Mouse (Mus musculus) adrenal gland, postnatal 4 days (tissue): ENCODE measurements around the gene Polrmt. TPM values are rescaled to one million over a fixed set of nuclear protein-coding genes. Genes with fewer than 3 reads are reported as not detected.
A peak's percentile ranks its signal among the peaks of the same experiment; 100 is the strongest.
"Not testable (repeated sequence)": the region's sequence is repeated elsewhere in the genome, so short reads cannot be mapped to it uniquely, and the experiment has no call there.

Source experiments
- DNase-seq, 2 experiments: peaks; one replicate each; pipeline ENCODE4 v3.0.0; 2021 to 2022; ENCODE audit warnings: low spot score in 2 of 2, mixed read lengths in 2 of 2
- total RNA-seq, 2 experiments: library from RNA; stranded (reverse); gene quantifications; 2 replicates each; pipeline ENCODE4 v1.2.3; 2021

The Polrmt gene
- total RNA-seq, 2 experiments from 2014 or later = 61.2 to 68.6 TPM

DNA sequence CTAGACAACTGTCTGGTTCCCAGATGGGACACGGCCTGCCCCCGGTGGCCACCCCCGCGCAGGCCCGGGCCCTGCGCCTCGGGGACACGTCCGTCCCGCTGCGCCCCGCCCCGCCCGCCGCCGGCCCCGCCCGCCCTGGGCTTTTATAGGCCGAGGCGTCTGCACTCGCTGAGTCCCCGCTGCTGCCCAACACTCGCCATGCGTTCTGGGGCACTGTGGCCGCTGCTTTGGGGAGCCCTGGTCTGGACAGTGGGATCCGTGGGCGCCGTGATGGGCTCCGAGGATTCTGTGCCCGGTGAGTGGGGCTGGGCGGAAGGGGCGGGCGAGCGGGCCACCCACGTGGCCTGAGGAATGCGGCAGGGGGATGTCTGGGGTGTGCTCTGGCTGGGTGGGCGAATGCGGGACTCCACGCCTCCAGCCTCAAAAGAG lies 30.7 kb upstream of the Polrmt start, which contains the start of gene Fstl3:
Gene Fstl3 (plus strand): TSS at position 170 of the 429 bp plus-strand sequence.
- no peak for DNase-seq

DNA sequence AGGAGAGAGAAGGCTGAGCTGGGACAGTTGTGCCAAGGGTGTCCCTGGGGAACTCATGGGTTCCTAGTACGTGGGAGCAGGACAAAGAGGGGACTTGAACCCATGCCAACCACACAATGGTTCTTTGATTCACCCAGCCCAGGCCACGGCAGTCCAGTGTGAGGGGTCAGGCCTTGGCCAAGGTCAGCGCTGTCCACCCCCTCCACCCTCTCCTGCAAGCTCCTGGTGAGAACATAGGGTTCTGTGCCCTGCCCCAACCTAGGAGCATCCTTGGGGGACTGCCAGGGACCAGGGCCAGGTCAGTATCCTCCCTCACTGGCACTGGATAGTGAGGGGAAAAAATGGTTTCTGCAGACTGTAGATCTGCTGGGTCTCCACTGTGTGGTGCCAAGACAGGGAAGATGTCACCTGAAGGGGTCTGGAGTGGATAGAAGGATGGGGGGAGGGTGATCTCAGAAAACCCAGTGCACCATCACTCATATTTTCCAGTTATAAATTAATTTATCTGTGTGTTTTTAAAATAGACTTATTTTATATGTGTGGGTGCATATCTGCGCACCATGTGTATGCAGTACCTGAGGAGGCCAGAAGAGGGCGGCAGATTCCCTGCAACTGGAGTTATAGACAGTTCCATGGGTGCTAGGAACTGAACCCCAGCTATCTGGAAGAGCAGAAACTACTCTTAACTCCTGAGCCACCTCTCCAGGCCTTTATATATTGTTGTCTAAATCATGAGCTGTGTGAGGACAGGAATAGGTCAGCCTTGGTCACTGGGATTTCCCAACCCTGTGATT lies 28.3 kb upstream of the Polrmt start:
- DNase-seq = no peak

DNA sequence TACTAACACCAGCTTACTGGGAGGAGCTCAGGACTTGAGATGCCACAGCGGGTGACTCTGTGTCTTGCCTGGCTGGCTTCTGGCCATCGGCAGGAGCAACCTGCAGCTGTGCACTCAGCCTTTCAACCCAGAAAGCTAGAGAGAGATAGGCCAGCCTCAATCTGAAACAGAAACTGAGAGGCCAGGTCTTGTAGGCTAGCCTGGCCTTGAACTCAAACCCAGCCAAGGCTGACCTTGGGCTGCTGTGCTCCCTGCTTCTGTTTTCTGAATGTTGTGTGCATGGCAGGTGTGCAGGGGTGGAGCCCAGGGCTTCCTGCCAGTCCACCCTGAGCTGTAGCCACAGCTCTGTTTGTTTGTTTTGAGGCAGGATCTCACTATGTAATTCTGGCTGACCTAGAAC lies 26.8 kb upstream of the Polrmt start:
- no peak for DNase-seq

DNA sequence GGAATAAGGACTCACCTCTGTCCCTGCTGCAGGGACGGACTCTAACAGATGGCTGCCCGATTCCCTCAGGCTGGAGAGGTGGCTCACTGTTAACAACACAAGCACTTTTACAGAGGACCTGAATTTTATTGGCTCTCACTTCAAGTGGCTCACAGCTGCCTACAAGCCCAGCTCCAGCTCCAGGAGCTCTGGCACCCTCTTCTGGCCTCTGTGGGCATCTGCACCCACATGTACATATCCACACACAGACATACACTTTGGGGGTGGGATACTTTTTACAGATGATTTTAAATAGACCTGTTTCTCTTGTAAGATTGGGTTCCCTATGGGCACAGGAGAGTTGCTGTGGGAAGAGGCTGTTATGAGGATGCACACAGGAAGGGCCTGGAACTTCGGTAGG lies 25.9 kb upstream of the Polrmt start:
- no peak for DNase-seq

DNA sequence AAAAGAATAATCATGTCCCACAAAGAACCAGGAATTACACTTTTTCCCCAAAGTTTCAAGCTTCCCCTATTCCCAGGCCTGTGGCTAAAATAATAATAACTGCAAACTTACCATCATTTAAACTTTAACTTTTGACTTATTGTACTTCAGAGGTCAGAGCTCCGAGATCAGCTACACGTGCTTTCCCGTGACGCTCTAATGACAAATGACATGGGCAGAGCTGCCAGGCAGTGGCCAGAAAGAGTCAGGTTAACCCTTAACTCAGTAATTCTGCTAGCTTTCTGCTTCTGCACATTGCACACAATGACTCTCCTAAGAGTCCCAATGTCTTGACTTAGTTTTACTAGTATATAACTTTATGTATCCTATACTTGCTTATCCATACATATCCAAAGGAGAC lies 22.9 kb upstream of the Polrmt start:
- no peak for DNase-seq

DNA sequence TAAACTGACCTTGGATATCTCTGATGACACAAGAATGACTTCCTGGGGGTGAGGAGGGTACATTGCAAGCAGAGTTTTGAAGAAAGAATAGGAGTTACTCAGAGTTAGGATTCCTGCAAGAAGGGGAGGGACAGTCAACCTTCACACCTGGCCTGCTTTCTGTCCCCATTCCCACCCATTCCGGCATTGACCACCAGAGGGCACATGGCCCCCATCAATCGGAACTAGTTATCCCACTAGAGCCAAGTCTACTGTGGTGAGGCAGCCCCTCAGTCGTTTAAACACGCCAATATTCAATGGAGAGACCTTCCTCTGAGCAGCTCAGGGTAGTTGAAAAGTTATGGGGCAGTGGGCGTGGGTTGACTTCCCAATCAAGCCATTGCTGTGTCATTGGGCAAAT lies 22.0 kb upstream of the Polrmt start:
- DNase-seq = peak in 1 of 2 experiments; percentile 60

DNA sequence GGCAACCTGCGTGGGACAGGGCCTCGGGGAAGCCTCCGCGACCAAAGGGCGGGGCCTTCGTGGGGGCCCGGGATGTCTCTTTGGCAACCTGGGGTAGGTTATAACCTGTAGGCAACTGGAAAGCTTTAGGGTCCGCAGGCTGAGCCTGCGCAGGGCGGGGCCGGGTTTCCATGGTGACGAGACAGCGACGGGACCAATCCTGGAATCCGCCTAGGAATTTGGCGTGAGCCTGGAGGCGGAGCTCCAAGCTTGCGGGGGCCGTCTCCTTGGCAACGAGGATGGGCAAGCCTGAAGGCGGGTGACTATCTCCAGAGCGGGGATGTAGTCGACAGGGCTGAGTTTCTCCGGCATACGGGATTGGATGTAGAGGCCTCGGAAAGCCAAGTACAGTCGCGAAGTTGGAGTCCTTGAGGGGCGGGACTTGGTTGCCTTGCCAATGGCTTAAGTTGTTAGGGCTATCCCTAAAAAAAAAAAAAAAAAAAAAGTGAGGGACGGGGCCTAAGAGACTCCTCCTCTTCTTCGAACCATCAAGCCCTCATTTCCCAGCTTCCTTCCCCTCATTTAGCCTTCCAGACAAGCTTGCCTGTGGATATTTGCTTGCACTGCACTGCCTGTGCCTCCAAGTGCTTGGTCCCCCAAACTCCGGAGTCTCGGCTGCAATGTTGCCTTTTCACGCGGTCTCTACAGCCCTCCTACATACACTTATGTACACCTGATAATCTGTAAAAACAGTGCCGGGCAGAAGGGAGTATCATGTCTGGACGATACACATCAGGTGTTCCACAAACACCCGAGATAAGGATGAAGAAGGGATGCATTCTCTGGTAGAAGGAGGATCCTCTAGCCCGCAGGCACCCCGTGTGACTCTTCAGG lies 21.2 kb upstream of the Polrmt start:
- peak; percentile 73 to 85 for DNase-seq

DNA sequence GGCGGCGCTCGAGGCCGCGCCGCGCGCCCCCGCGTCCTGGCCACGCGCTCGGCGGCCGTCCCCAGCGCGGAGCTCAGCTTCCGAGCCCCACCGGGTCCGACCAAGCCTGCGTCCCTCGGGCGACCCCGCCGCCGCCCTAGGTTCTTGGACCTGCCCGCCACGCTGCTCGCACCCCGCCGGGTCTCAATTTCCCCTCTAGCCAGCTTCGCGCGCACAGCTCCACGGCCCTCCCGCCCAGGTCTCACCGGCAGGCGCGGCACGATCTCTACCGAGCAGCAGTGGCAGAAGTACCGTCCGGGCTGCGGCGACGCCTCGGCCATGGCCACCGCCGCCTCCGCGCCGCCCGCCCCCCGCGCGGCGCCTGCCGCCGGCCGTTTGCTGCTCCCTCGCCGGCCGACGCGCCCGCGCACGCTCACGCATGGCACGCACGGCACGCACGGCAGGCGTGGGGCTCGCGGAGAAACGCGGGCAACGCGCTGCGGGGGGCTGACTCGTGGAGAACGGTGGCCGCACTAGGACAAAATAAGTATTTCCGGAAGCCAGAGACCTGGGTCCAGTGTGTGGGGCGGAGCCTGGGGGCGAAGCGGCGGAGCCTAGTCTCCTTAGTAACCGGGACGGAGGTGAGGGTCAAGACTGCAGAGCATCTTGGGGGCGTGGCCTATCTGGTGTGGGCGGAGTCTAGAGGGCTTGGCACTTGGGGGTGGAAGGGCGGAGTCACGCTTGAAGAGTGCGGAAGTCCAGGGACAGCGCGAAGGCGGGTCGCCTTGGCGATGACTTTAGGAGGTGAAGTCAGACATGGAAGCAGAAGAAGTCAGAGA lies 20.3 kb upstream of the Polrmt start, which contains the start of gene Rnf126:
Gene Rnf126 (minus strand): TSS at position 445 of the 818 bp plus-strand sequence.
- DNase-seq = peak; percentile 98 to 99

DNA sequence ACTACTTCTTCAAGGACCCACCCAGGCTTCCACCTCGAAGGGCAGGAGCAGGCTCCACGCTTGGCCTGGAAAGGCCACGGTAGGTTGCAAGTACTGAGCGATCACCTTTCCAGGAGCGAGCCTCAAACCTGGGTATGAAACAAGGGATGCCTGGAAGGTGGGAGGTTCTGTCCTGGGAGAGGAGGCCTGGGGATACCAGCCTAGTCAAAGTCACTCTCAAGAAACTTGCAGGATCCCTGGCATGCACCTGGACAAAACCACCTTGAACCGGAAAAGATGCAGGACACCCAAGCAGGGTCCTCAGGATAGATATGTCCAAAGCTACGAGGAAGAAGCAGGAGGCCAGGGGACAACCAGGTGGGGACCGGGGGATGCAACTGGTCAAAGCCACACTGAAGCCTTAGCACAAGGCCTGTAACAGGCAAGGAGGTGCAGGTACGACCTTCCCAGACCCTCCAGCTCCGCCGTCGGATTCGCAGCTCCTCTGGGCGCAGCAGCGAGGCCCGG lies 19.7 kb upstream of the Polrmt start:
- DNase-seq = no peak

DNA sequence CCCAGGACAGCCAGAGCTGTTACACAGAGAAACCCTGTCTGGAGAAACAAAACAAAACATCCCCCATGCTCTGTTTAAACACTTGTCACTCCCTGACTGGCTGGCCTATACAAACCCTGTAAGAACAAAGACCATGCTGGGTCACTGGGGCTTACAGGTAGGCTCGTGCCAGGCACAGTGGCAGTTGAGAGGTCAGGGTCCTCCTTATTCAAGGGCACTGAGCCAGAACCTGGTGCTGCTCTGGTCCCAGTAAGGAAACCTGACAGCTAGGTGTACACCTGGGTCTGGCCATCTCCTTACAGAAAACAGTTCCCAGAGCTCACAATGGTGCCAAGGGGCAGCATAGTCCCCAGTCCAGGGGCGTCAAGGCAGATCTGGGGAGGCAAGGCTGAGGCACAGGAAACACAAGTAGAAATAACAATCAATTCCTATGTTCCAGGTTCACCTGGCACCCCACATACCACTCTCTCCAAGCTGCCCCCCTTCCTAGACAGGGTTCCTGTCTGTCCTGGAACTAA lies 18.9 kb upstream of the Polrmt start:
- DNase-seq = no peak

DNA sequence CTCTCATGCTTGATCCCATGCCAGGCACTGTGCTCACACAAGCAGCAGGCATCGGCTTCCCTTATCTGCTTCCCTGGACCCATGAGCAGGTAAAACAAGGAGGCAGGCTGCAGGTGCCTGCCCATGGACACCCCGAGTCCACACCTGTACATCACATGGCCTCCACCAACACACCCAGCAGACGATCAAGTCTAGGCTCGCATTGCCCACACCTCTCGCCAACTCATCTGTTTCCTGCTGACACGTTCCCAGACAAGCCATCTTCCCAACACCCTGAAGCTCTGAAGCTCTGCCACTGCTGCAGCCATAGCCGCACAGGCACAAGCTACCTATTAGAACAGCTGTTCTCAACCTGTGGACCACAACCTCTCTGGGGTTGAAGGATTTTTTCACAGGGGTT lies 17.9 kb upstream of the Polrmt start:
- DNase-seq = no peak

DNA sequence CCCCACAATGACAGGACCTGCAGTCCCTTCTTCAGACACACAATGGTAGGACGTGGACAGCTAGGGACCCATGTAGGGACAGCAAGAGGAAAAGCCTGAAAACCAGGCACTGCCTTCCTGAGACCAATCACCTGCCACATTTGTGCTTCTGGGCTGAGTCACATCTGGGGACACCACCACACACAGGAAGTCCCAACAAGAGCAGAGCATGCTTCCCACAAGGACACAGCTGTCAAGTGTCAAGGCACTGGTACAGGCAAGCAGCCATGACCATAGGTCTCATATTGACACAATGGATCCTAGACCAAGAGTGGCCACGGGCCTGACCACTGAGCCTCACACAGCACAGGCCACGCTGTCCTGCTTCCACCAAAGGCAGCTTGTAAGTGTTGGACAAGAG lies 16.5 kb upstream of the Polrmt start:
- DNase-seq = no peak

DNA sequence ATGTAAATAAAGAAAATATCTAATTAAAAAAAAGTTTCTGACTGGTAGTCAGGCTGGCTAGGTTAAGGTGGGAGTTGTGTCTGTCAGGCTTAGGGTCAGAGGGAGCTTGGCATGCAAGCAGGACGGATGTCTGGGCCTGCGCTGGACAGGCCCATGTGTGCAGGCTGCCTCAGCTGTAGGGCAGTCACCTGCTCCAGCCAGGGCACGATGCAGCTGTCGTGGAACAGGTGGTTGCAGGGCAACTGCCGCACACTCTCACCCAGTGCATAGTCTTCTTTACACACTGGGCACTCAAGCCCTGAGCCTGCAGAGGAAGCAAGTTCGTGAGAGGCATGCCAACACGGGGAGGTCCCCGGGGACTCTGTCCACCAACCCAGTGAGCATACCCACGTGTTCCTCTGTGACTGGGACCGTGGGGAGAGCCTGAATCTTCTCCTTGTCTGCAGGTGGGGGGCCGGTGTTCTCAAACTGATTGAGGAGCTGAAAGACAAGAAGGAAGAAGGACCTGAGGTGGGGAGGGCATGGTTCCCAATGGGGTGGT lies 14.3 kb upstream of the Polrmt start:
- DNase-seq = no peak

DNA sequence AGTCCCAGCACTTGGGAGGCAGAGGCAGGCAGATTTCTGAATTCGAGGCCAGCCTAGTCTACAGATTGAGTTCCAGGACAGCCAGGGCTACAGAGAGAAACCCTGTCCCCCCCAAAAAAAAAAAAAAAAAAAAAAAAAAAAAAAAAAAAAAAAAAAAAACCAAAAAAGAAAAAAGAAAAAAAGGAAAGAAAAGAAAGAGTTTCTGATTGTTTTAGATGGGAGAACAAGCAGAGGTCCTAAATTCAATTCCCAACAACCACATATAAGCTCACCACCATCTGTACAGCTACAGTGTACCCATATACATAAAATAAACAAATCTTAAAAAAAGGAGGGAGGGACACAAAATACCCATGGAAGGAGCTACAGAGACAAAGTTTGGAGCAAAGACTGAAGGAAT lies 13.3 kb upstream of the Polrmt start:
- DNase-seq = not testable (repeated sequence)

DNA sequence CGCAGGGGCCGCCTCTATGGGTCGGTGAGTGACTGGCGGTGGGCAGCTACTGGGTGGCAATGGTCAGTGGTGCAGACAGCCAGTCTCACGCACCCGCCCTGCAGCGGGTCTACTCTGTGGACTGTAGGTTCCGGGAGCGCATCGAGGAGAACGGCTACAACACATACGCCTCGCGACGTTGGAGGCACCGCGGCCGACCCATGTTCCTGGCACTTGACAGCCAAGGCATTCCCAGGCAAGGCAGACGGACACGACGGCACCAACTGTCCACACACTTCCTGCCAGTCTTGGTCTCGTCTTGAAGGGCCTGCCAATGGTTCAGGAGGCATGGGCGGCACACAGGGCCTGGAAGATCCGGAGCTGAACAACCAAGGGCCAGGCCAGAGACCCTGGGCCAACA lies 10.3 kb upstream of the Polrmt start:
- DNase-seq = no peak

DNA sequence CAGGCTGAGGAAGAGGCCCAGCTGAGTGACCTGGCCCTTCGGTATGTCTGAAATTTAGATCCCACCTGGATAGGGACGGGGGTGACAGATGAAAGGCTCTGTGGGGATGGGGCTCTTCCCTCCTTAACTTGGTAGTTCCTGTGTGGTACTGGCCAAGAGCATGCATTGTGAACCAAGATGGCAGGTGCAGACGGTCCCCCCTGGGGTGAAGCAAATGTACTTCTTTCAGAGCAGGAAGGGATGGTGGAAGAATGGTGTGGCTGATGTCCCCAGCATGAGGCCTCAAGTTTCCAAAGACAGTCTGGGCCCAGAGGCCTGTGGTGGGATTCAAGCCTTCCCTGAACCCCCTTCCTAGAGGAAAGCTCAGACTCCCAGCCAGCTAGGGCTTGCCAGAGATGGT lies 9.5 kb upstream of the Polrmt start:
- DNase-seq = no peak

DNA sequence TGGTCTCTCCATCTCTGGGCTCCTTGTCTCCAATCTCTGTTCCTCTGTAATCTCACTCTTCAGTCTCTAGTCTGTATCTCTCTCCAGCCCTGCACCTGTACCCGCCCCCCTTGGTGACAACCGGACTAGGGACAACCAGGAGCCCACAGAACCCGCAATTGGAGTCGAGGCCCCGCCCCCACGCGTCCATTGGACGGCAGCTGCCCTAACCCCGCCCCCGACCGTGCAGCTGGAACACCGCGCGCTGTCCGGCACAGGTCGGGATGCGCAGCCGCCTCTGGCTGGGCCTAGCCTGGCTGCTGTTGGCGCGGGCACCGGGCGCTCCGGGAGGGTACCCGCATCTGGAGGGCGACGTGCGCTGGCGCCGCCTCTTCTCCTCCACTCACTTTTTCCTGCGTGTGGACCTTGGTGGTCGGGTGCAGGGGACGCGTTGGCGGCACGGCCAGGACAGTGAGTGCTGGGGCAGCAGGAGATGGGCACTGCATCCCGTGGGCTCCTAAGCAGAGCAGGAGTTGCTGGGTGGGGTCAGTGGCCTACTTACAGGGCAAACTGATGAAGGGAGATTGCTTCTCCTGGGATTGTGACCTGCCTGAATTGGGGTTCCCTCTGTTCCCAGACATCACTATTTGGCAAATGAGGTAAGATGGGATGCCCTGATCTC lies 8.6 kb upstream of the Polrmt start, which contains the start of gene Fgf22:
Gene Fgf22 (plus strand): TSS at position 221 of the 661 bp plus-strand sequence.
- peak in 1 of 2 experiments; percentile 50 for DNase-seq

DNA sequence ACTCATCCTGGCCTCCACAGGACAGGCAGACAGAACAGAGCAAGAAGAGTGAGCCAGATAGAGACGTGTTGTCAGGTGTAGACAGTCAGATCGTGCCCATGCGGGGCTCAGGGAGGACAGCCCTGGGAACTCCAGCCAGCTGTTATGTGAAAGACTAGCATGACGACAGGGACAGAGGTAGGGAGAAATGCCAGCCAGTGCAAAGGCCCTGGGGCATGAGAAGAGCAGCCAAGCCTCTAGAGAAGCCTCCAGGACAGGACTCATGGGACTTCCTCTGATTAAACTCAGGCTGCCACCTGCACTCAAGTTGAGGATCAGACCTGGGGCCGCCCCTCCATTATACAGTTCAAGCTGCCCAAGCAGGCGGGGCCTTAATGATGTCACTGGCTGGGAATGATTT lies 2.1 kb upstream of the Polrmt start:
- no peak for DNase-seq

DNA sequence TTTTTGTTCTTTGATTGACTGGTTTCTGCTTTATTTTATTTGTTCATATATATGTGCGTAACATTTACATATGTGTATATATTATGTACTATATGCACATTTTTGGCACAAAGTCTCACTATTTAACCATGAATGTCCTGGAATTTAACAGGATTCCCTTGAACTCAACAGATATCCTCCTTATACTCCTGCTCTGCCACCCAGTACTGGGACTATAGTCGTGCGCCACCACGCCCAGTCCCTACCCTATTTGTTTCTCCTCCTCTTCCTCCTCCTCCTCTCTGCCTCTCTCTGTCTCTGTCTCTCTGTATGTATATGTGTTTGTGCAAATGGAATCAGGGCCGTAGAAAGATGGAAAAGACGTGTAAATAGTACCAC lies 382 bp upstream of the Polrmt start:
- DNase-seq = no peak

DNA sequence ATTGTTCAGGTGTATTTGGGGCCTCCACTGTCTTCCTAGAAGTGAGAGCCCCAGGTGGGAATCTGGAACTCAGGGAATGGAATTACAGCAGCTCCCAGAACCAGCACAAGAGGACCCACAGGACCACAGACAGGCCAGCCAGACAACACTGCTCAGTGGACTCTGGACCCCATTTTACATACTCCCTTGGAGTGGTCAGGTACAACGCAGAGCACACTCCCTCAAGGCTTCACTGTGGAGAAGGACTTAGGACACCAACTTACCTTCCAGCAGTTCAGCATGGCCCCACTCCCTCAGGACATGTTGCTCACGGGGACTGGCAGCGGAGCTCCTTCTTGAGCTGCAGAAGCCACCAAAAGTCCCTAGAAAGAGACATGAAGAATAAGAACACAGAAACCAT lies 970 bp downstream of the Polrmt start:
- no peak for DNase-seq
